Mouse (Mus musculus) embryo, embryonic 11.5 days (tissue): ENCODE results near the gene Dcp1b.

Source experiments
- DNase-seq: peaks from one replicate; pipeline ENCODE4 v3.0.0-alpha.2; 2012; ENCODE audit warnings: low read depth, low spot score

The Dcp1b gene

GRCm38 (mm10) chr6:119175078-119175853 lies at the start of gene Dcp1b:
Gene Dcp1b, plus strand, starts transcription at chr6:119175253.
- DNase-seq, result peak; percentile 85

DNA sequence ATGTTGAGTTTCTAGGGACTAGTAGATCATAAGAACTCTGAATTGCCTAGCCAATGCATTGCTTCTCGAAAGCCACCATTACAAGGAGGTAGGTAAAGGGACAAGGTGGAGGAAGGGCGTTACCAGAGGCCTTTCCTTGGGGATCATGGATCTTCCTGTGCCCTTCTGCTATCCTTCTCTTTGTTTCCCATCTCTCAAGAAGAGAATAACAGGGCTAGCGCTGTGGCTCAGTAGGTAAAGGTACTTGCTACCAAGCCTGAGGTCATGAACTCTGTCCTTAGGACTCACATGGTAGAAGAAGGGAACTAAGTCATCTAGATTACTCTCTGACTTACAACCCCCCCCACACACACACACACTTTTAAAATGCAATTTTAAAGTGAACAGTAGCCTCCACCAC lies 48.1 kb upstream of the Dcp1b start:
- DNase-seq, result no peak

- no peak for DNase-seq
Measured at GRCm38 (mm10) chr6:119128076-119128475, 47.0 kb upstream of the Dcp1b start.

GRCm38 (mm10) chr6:119128521-119128920 lies 46.5 kb upstream of the Dcp1b start:
- DNase-seq, result no peak

DNA sequence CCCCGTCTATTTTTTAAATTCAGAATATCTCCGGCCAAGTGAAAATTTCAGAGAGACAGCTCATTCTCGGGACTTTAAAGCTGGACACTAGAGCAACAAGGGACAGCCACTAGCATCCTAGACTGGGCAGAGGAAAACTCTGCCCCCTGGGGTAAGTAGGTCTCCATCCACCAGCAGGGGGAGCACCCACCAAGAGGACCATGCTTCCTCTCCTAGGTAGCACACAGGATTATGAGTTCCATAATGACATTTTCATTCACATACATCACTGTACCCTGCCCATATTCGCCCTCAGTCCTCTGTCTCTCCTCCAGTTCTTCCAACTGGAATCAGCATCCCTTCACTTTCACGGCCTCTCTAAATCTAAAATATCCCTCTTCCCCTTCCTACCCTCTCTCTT lies 45.4 kb upstream of the Dcp1b start:
- DNase-seq, result no peak

- DNase-seq, result no peak
Measured at GRCm38 (mm10) chr6:119132111-119132735, 42.8 kb upstream of the Dcp1b start.

GRCm38 (mm10) chr6:119132863-119133262 lies 42.2 kb upstream of the Dcp1b start:
- DNase-seq, result no peak

DNA sequence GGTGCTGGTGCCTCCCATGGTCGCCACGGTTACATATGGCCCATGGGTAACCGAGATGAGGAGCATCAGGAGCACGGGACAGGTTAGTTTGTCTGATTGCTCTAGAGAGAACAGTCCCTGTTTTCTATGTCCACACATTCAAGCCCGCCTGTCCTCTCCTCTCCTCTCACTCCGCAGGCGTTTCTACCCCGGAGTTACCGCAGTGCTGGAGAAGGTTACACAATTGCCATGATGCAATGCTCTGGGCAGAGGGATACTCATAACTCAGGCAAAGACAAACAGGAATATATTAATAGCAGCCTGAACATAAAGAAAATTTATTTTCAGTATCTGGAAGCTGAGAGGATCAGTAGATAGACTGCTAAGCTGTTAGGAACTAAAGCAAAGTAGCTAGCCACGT lies 37.3 kb upstream of the Dcp1b start:
- DNase-seq, result no peak

- DNase-seq, result no peak
Measured at GRCm38 (mm10) chr6:119139561-119139960, 35.5 kb upstream of the Dcp1b start.

DNA sequence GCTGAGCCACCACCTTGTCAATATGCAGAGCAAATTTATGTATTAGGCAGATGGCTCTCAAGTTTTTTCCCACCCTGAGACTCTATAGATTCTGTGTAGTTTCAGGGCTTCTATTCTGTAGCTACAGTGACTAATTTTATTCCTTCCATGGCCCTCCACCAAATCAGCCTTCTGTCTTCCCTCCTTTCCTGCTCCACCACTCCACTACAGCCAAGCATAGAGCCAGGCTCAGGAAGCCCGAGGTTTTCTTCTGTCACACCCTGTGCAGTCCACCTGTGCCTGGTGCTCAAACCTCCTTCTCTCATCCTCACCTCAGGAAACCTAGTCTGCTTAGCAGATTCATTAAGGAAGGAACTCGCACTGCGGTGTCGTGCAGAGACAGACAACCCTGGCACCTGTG lies 29.9 kb upstream of the Dcp1b start:
- DNase-seq, result no peak

DNA sequence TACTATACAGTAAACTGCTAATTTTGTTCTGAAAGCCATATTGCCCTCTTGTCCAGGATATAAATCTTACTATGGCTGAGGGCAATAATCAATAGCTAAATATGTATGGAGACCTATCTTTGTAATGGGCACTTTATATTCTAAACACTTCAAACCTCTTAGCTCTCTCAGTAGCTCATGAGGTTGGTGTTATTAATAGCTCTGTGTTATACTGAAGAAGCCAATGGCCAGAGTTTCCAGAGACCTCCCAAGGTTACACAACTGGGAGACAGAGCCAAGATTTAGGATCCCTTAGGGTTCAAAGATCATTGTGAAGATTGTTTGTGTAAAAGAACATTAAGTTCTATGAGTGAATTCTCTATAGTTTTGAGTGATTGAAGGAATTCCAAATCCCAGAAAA lies 9.4 kb upstream of the Dcp1b start:
- no peak for DNase-seq

DNA sequence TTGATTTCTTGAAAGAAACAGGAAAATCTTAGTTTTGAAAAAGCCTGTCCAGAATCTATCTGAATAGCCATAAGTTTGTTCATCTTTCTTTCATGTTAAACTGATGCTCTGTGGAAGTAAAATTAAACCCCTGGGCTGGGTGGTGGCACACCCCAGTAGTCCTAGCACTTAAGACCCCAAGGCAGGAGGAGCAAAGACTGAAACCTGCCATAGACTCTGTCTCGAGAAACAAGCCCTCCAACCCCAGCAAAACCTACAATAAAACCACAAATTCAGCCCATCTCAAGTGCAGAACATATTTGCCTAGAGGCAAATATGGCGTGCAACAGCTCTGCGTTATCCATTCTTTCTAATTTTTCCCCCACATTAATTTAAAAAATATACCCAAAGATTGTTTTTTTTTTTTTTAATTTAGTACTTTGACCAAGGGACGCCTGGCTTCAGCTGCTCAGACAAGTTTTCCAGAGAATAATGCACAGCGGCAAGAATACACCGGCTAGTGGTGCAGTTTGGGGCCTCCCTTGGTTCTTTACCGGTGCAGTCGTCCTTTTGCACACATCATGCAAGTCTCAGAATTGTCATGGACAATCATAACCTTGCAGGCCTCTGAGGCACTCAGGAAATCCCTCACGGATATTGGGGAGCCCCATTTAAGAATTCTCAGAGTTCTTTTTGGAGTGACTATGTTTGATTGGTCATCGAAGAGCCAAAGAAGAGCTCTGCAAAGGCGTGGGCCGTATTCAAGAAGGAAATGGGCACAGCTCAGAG lies 562 bp upstream of the Dcp1b start:
- DNase-seq, result no peak

GRCm38 (mm10) chr6:119176103-119176502 lies 1.1 kb downstream of the Dcp1b start:
- DNase-seq, result no peak

GRCm38 (mm10) chr6:119177101-119177500 lies 2.0 kb downstream of the Dcp1b start:
- no peak for DNase-seq

DNA sequence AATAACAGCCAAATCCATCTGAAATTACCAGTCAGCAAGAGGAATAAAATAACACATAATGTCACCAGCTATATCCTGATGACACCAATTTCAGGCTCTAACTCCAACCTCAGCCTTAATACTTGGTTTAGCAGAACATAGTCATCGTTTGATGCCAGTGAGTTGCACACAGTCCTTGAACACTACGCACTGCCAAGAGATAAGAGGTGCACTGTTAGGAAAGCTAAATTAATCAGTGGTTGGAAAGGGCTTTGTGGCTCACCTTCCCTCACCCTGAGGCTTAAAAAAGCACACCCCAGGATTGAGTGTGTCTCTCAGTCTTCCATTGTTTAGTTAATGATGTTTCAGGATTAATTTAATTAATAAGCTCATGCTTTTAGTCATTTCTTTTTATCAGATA lies 5.1 kb downstream of the Dcp1b start:
- DNase-seq, result no peak

DNA sequence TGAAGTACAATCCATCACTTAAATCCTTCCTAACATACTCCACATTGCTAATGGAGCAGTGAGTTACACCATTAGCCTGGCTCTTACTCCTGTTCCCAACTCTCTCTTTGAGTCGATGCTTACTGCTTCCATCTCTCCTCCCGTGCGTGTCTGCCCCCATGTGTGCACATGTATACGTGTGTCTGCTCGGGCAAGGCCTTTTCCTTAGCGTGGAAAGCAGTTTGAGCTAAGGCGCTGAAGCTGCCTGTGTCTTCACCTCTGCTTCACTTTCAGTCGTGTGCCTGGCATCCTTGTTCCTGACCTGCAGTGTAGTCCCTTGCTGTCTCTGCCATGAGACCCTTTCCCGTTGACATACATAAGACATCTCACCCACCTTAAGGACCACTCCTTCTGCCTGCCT lies 7.2 kb downstream of the Dcp1b start:
- DNase-seq, result no peak

DNA sequence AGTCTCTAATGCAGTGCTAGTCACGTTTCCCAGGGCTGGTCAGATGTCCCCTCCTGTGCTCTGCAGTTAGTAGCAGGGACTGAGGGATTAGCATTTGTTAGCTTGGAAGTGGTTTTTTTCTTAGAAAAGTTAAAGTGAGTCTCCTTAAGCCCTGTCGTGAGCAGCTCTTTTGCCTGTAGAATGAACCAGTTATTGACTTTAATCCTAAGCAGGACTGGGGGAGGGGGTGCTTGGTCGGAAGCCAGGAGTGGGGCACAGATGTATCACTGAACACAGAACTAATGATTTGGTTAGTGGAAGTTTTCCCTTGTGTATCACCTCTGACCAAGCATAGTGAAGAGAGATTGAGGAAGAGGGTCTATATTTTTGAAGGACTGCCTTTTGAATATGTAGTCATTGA lies 8.7 kb downstream of the Dcp1b start:
- DNase-seq, result no peak

GRCm38 (mm10) chr6:119186658-119187057 lies 11.6 kb downstream of the Dcp1b start:
- DNase-seq, result no peak

- DNase-seq, result no peak
Measured at GRCm38 (mm10) chr6:119187631-119188030, 12.6 kb downstream of the Dcp1b start.

- no peak for DNase-seq
Measured at GRCm38 (mm10) chr6:119191478-119191877, 16.4 kb downstream of the Dcp1b start.

- no peak for DNase-seq
Measured at GRCm38 (mm10) chr6:119193571-119194154, 18.6 kb downstream of the Dcp1b start.

DNA sequence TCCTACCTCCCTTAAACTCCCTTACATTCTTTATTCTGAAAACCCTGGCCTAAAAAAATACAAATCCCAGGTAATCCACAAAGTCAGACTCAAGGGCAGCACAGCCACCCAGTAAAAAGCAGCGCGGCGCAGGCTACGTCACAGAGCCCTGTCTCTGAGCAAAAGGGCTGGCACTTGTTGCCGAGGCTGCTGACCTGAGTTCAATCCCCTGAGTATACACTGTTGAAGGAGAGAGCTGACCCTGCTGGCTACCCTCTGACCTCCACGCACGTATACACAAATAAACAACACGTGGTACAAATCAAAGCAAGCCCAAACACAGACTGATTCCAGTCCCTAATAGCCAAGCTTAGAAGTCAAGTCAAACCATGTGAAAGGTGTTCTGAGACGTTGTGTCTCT lies 19.1 kb downstream of the Dcp1b start:
- DNase-seq, result no peak
